Mouse (Mus musculus) G1E (cell line): ENCODE measurements at regions not wholly inside any gene's neighbourhood (a gene's known extent, or its start where the extent isn't known, plus 50 kb on each side); places are given as distances from the start of the nearest gene placed in this dataset.
A peak's percentile ranks its signal among the peaks of the same experiment; 100 is the strongest.

ENCODE experiments used
- ATAC-seq: 2 replicates; pipeline ENCODE4 v1.8.0; 2016; ENCODE audit warnings: mild to moderate bottlenecking; ENCODE audit not compliant: insufficient number of reproducible peaks, poor library complexity, low FRiP score, severe bottlenecking; ENCODE audit errors: extremely low read depth
- DNase-seq: peaks from one replicate; pipeline ENCODE4 v3.0.0; 2012; ENCODE audit warnings: low spot score
- H3K27me3 ChIP-seq: 2 replicates; pipeline ENCODE4 v1.6.1; 2012; ENCODE audit warnings: mild to moderate bottlenecking, low read length, inconsistent platforms; ENCODE audit not compliant: insufficient read depth
- H3K36me3 ChIP-seq: replicated peaks from 2 replicates; pipeline ENCODE3; 2012; ENCODE audit warnings: mild to moderate bottlenecking, inconsistent platforms
- H3K4me1 ChIP-seq: 2 replicates; pipeline ENCODE4 v1.6.1; 2012; ENCODE audit warnings: low read depth, low read length, inconsistent platforms, mixed read lengths; ENCODE audit not compliant: insufficient read depth
- H3K4me3 ChIP-seq: 2 replicates; pipeline ENCODE4 v1.5.1; 2012; ENCODE audit warnings: low read depth, mild to moderate bottlenecking, inconsistent platforms, low read length, moderate library complexity, mixed read lengths
- H3K9me3 ChIP-seq: replicated peaks from 2 replicates; pipeline ENCODE4 v1.6.1; 2012; ENCODE audit warnings: inconsistent platforms
- CTCF ChIP-seq: IDR thresholded peaks from 2 replicates; pipeline ENCODE4 v1.5.1; 2012; ENCODE audit warnings: low read depth, low read length, inconsistent platforms, mixed read lengths
- GATA1 ChIP-seq: IDR thresholded peaks from 2 replicates; pipeline ENCODE4 v1.6.1; 2012; ENCODE audit warnings: borderline replicate concordance, low read length, inconsistent platforms, mixed read lengths
- GATA2 ChIP-seq: IDR thresholded peaks from 2 replicates; pipeline ENCODE4 v1.6.1; 2012; ENCODE audit warnings: low read depth, low read length, inconsistent platforms, borderline replicate concordance
- POLR2AphosphoS5 ChIP-seq: IDR thresholded peaks from 2 replicates; pipeline ENCODE4 v1.6.1; 2012; ENCODE audit warnings: low read depth, low read length, inconsistent platforms; ENCODE audit not compliant: insufficient replicate concordance
- TAL1 ChIP-seq: conservative IDR thresholded peaks from 2 replicates; pipeline ENCODE4 v1.6.1; 2012; ENCODE audit warnings: low read depth, low read length, inconsistent platforms, mixed read lengths

- no peaks in the 10 kb centered on the region for H3K9me3 ChIP-seq
- no peaks in the 10 kb centered on the region for H3K27me3 ChIP-seq
- H3K4me1 ChIP-seq = no peaks in the 10 kb centered on the region
- DNase-seq = no peak
- TF ChIP-seq GATA1 (no peak), GATA2 (no peak), CTCF (no peak), POLR2AphosphoS5 (no peak), TAL1 (no peak)
- H3K36me3 ChIP-seq = no peaks in the 10 kb centered on the region
- no peak overlapping the region for H3K4me3 ChIP-seq
- no peak for ATAC-seq
These were observed 256.6 kb upstream of the Sema3a start for GRCm38 (mm10) chr5:12868355-12869217.

DNA sequence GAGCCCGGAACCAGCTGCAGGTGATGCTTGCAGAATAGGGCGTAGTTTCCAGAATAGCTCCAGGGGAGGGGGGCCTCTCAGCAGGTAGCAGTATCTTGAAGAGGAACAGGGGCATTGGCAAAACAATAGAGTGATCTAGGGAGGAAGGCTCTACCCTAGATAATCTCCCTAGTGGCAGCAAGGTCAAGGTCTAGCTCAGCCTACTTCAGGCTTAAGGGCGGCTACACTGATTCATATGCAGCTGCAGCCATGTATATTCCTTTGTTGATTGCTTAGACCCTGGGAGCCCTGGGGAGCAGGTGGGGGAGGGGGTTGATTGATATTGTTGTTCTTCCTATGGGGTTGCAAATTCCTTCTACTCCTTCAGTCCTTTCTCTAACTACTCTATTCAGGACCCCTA lies 252.3 kb upstream of the Sema3a start:
- ATAC-seq = no peak
- no peak overlapping the region for H3K4me3 ChIP-seq
- DNase-seq = no peak
- no peaks in the 10 kb centered on the region for H3K27me3 ChIP-seq
- 0 out of 2 replicates have a peak, but pooled peaks cover 7% of the 10 kb centered on the region for H3K9me3 ChIP-seq
- TF ChIP-seq TAL1 (no peak), GATA1 (no peak), GATA2 (no peak), POLR2AphosphoS5 (no peak), CTCF (no peak)
- H3K4me1 ChIP-seq = peaks cover under 1% of the 10 kb centered on the region; the same call in 1 of the 2 replicates
- no peaks in the 10 kb centered on the region for H3K36me3 ChIP-seq

DNA sequence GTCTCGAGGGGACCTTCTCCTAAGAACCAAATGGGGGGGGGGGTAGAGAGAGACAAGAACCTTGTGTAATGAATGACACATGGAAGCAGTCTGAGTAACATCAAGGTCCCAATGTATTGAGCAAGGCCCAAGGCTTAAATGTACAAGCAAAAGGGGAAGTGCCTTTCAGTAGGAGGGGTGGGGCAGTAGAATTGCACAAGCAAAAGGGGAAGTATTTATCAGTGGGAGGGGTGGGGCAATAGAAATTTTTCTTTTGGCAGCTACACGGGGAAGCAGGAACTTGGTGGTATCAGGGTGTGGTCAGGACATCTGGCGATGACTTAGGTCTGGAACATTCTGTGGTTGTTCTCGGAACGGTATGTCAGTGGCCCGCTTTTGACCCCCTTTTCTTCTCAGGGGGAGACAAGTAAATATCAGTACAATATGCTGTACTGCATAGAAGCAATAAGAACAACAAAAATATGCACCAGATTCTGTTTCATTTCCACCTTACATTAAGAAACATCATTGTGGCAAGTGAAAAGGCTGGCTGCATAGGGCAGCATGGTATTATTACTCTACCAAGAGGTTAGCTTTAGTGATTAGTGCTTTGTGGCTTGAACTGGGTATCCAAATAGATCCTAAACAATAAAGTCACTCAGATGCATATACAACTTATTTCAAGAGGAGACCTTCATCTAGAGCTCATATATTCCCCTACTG lies 247.5 kb upstream of the Sema3a start:
- ATAC-seq (peak; percentile 22; the same call in 1 of the 2 replicates), DNase-seq (no peak)
- TF ChIP-seq TAL1 (no peak), POLR2AphosphoS5 (no peak)
- Histone ChIP-seq H3K36me3 (no peaks in the 10 kb centered on the region), H3K9me3 (0 out of 2 replicates have a peak, but pooled peaks cover 10% of the 10 kb centered on the region), H3K4me3 (no peak overlapping the region), H3K27me3 (no peaks in the 10 kb centered on the region), H3K4me1 (peaks cover 3% of the 10 kb centered on the region; the same call in 1 of the 2 replicates)

DNA sequence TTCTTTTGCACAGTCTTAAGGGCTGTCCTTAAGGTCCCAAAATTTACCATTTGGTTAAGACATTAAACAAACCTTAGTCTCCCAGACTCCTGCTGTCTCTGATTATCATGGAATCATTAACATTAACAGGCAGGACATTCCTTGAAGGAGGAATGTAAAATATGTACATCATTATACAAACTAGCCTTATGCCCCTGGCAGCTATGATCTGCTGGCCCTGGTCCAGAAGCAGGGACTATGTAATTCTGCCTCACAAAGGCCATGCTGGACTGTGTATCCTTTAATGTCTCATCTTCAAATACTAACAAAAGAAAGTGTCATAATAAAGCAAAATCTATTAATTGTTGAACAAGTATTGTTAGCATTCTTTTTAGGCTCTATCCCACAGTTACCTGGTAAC lies 232.9 kb upstream of the Sema3a start:
- ATAC-seq (no peak), DNase-seq (no peak)
- no peak for TF ChIP-seq GATA2
- TF ChIP-seq POLR2AphosphoS5 = no peak
- TF ChIP-seq CTCF = no peak
- TF ChIP-seq GATA1 = no peak
- TF ChIP-seq TAL1 = no peak

DNA sequence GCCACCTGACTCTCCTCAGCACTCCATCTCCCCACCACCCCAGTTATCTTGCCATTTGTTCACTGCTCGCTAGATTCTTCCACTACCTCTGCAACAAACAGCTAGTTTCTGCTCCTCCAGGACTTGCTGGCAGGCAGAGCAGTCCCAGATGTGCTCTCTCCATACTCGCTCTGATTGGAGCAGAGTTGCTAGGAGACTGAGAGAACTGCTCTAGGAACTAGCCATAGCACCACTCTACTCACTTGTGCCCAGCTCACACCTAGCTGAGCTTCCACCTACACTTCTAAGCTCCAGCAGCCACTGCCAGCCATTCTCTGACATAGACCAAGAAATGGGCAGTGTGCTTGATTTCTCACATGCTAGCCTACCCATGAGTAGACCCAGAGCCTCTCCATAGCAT lies 230.6 kb upstream of the Sema3a start:
- TF ChIP-seq GATA2 (no peak), CTCF (no peak), TAL1 (no peak), POLR2AphosphoS5 (no peak), GATA1 (no peak)
- ATAC-seq = peak; percentile 22; the same call in 1 of the 2 replicates

More for the DNA sequence above, 232.9 kb upstream of the Sema3a start:
- H3K36me3 ChIP-seq = no peaks in the 10 kb centered on the region
- H3K9me3 ChIP-seq = no peaks in the 10 kb centered on the region
- H3K4me1 ChIP-seq = no peaks in the 10 kb centered on the region; the same call in 1 of the 2 replicates
- no peak overlapping the region for H3K4me3 ChIP-seq
- no peaks in the 10 kb centered on the region for H3K27me3 ChIP-seq

GRCm38 (mm10) chr5:12910741-12911140 lies 214.5 kb upstream of the Sema3a start:
- no peak for TF ChIP-seq CTCF
- TF ChIP-seq GATA1 = no peak
- no peak for TF ChIP-seq POLR2AphosphoS5
- no peak for TF ChIP-seq GATA2
- TF ChIP-seq TAL1 = no peak
- H3K9me3 ChIP-seq = no peaks in the 10 kb centered on the region
- H3K27me3 ChIP-seq = no peaks in the 10 kb centered on the region
- H3K4me3 ChIP-seq = no peak overlapping the region
- ATAC-seq = no peak
- DNase-seq = no peak
- H3K4me1 ChIP-seq = no peaks in the 10 kb centered on the region
- H3K36me3 ChIP-seq = no peaks in the 10 kb centered on the region

More for the DNA sequence above, 230.6 kb upstream of the Sema3a start:
- Histone ChIP-seq H3K9me3 (no peaks in the 10 kb centered on the region), H3K27me3 (no peaks in the 10 kb centered on the region), H3K4me1 (no peaks in the 10 kb centered on the region; the same call in 1 of the 2 replicates), H3K36me3 (no peaks in the 10 kb centered on the region), H3K4me3 (no peak overlapping the region)
- no peak for DNase-seq
